Mouse (Mus musculus): ENCODE results near the gene Mblac2. TPM values are rescaled to one million over a fixed set of nuclear protein-coding genes. Genes with fewer than 3 reads are reported as not detected.
A peak's percentile ranks its signal among the peaks of the same experiment; 100 is the strongest.

The Mblac2 gene
- polyA plus RNA-seq (2014; fragmentation: Nextera tagmentation; extraction: Ambion mirVana) = 23.8 and 33.6 TPM in 2 replicates

GRCm38 (mm10) chr13:81710775-81711545 is at the start of gene Mblac2, which contains the start of gene Polr3g:
Gene Mblac2 (plus strand): TSS chr13:81711341.
Gene Polr3g (minus strand): TSS chr13:81711013.
- under 1% methylated on average over 61 of the region's 61 CpGs for WGBS
- H3K36me3 ChIP-seq (ENCODE audit: control insufficient read depth, insufficient read depth, low read length) = no peaks in the 10 kb centered on the region
- peak; percentile 98 for ATAC-seq
- peak; percentile 97 for DNase-seq (ENCODE audit: low spot score)
- H3K27ac ChIP-seq (ENCODE audit: low read depth, low read length) = peak within 1 kb of the TSS; percentile 77
- H3K9me3 ChIP-seq (replicated peaks; ENCODE audit: control insufficient read depth, low read length) = no peaks in the 10 kb centered on the region
- no peaks in the 10 kb centered on the region for H3K27me3 ChIP-seq (replicated peaks; ENCODE audit: control insufficient read depth, insufficient read depth, low read length)
- H3K9ac ChIP-seq (ENCODE audit: low read length) = peak within 1 kb of the TSS; percentile 77
- H3K4me1 ChIP-seq (ENCODE audit: control insufficient read depth, insufficient read depth, low read length) = no peaks in the 10 kb centered on the region
- H3K4me3 ChIP-seq (ENCODE audit: low read depth, low read length) = peak within 1 kb of the TSS; percentile 77
- peak within 1 kb of the TSS; percentile 97 for H3K4me2 ChIP-seq (ENCODE audit: low read length)

GRCm38 (mm10) chr13:81663566-81664330 is 47.4 kb upstream of the Mblac2 start:
- no peak overlapping the region for H3K4me2 ChIP-seq (ENCODE audit: low read length)
- no peak overlapping the region for H3K9ac ChIP-seq (ENCODE audit: low read length)
- peak; percentile 70; the same call in 1 of the 2 replicates for ATAC-seq
- no peaks in the 10 kb centered on the region for H3K4me1 ChIP-seq (ENCODE audit: control insufficient read depth, insufficient read depth, low read length)
- H3K4me3 ChIP-seq (ENCODE audit: low read depth, low read length) = no peak overlapping the region
- peak; percentile 25 for DNase-seq (ENCODE audit: low spot score)
- H3K36me3 ChIP-seq (ENCODE audit: control insufficient read depth, insufficient read depth, low read length) = peaks cover 38% of the 10 kb centered on the region
- H3K9me3 ChIP-seq (replicated peaks; ENCODE audit: control insufficient read depth, low read length) = no peaks in the 10 kb centered on the region
- no peaks in the 10 kb centered on the region for H3K27me3 ChIP-seq (replicated peaks; ENCODE audit: control insufficient read depth, insufficient read depth, low read length)
- WGBS = 76% methylated on average over 12 of the region's 12 CpGs
- H3K27ac ChIP-seq (ENCODE audit: low read depth, low read length) = peak overlapping the region; percentile 17; the same call in 1 of the 2 replicates

GRCm38 (mm10) chr13:81664331-81664698 is 46.8 kb upstream of the Mblac2 start:
- DNase-seq (ENCODE audit: low spot score) (no peak), ATAC-seq (peak; percentile 42; the same call in 1 of the 2 replicates)
- WGBS = 90% methylated on average over 5 of the region's 5 CpGs
- Histone ChIP-seq H3K4me3 (ENCODE audit: low read depth, low read length) (no peak overlapping the region), H3K4me1 (ENCODE audit: control insufficient read depth, insufficient read depth, low read length) (no peaks in the 10 kb centered on the region), H3K36me3 (ENCODE audit: control insufficient read depth, insufficient read depth, low read length) (peaks cover 44% of the 10 kb centered on the region), H3K9me3 (replicated peaks; ENCODE audit: control insufficient read depth, low read length) (no peaks in the 10 kb centered on the region), H3K27me3 (replicated peaks; ENCODE audit: control insufficient read depth, insufficient read depth, low read length) (no peaks in the 10 kb centered on the region), H3K9ac (ENCODE audit: low read length) (no peak overlapping the region), H3K27ac (ENCODE audit: low read depth, low read length) (no peak overlapping the region), H3K4me2 (ENCODE audit: low read length) (no peak overlapping the region)

GRCm38 (mm10) chr13:81667713-81668112 is 43.4 kb upstream of the Mblac2 start:
- H3K27me3 ChIP-seq (replicated peaks; ENCODE audit: control insufficient read depth, insufficient read depth, low read length) = no peaks in the 10 kb centered on the region
- H3K4me1 ChIP-seq (ENCODE audit: control insufficient read depth, insufficient read depth, low read length) = no peaks in the 10 kb centered on the region
- no peaks in the 10 kb centered on the region for H3K9me3 ChIP-seq (replicated peaks; ENCODE audit: control insufficient read depth, low read length)
- WGBS = 88% methylated on average over 5 of the region's 5 CpGs
- no peak overlapping the region for H3K9ac ChIP-seq (ENCODE audit: low read length)
- ATAC-seq (no peak), DNase-seq (ENCODE audit: low spot score) (no peak)
- H3K27ac ChIP-seq (ENCODE audit: low read depth, low read length) = no peak overlapping the region
- peaks cover 56% of the 10 kb centered on the region for H3K36me3 ChIP-seq (ENCODE audit: control insufficient read depth, insufficient read depth, low read length)
- no peak overlapping the region for H3K4me3 ChIP-seq (ENCODE audit: low read depth, low read length)
- no peak overlapping the region for H3K4me2 ChIP-seq (ENCODE audit: low read length)

GRCm38 (mm10) chr13:81675333-81675732 is 35.8 kb upstream of the Mblac2 start:
- DNase-seq (ENCODE audit: low spot score) (no peak), ATAC-seq (no peak)
- H3K36me3 ChIP-seq (ENCODE audit: control insufficient read depth, insufficient read depth, low read length) = peaks cover 27% of the 10 kb centered on the region
- H3K9ac ChIP-seq (ENCODE audit: low read length) = no peak overlapping the region
- no peak overlapping the region for H3K4me3 ChIP-seq (ENCODE audit: low read depth, low read length)
- WGBS = 89% methylated on average over 8 of the region's 8 CpGs
- no peaks in the 10 kb centered on the region for H3K4me1 ChIP-seq (ENCODE audit: control insufficient read depth, insufficient read depth, low read length)
- H3K4me2 ChIP-seq (ENCODE audit: low read length) = no peak overlapping the region
- H3K27me3 ChIP-seq (replicated peaks; ENCODE audit: control insufficient read depth, insufficient read depth, low read length) = no peaks in the 10 kb centered on the region
- no peaks in the 10 kb centered on the region for H3K9me3 ChIP-seq (replicated peaks; ENCODE audit: control insufficient read depth, low read length)
- no peak overlapping the region for H3K27ac ChIP-seq (ENCODE audit: low read depth, low read length)

- H3K9me3 ChIP-seq (replicated peaks; ENCODE audit: control insufficient read depth, low read length) = no peaks in the 10 kb centered on the region
- H3K27me3 ChIP-seq (replicated peaks; ENCODE audit: control insufficient read depth, insufficient read depth, low read length) = no peaks in the 10 kb centered on the region
- no peak overlapping the region for H3K27ac ChIP-seq (ENCODE audit: low read depth, low read length)
- no peak overlapping the region for H3K4me2 ChIP-seq (ENCODE audit: low read length)
- no peak overlapping the region for H3K4me3 ChIP-seq (ENCODE audit: low read depth, low read length)
- no peak overlapping the region for H3K9ac ChIP-seq (ENCODE audit: low read length)
- WGBS = 93% methylated on average over 3 of the region's 3 CpGs
- DNase-seq (ENCODE audit: low spot score) (no peak), ATAC-seq (no peak)
- H3K36me3 ChIP-seq (ENCODE audit: control insufficient read depth, insufficient read depth, low read length) = no peaks in the 10 kb centered on the region
- no peaks in the 10 kb centered on the region for H3K4me1 ChIP-seq (ENCODE audit: control insufficient read depth, insufficient read depth, low read length)
Measured at GRCm38 (mm10) chr13:81683107-81683506, 28.0 kb upstream of the Mblac2 start.

GRCm38 (mm10) chr13:81684258-81684657 is 26.9 kb upstream of the Mblac2 start:
- no peak overlapping the region for H3K9ac ChIP-seq (ENCODE audit: low read length)
- no peaks in the 10 kb centered on the region for H3K36me3 ChIP-seq (ENCODE audit: control insufficient read depth, insufficient read depth, low read length)
- ATAC-seq (no peak), DNase-seq (ENCODE audit: low spot score) (no peak)
- no peaks in the 10 kb centered on the region for H3K4me1 ChIP-seq (ENCODE audit: control insufficient read depth, insufficient read depth, low read length)
- H3K9me3 ChIP-seq (replicated peaks; ENCODE audit: control insufficient read depth, low read length) = no peaks in the 10 kb centered on the region
- H3K27me3 ChIP-seq (replicated peaks; ENCODE audit: control insufficient read depth, insufficient read depth, low read length) = no peaks in the 10 kb centered on the region
- H3K27ac ChIP-seq (ENCODE audit: low read depth, low read length) = no peak overlapping the region
- no peak overlapping the region for H3K4me2 ChIP-seq (ENCODE audit: low read length)
- WGBS = 92% methylated on average over 5 of the region's 5 CpGs
- no peak overlapping the region for H3K4me3 ChIP-seq (ENCODE audit: low read depth, low read length)

GRCm38 (mm10) chr13:81684884-81685283 is 26.3 kb upstream of the Mblac2 start:
- Histone ChIP-seq H3K27ac (ENCODE audit: low read depth, low read length) (no peak overlapping the region), H3K9ac (ENCODE audit: low read length) (no peak overlapping the region), H3K36me3 (ENCODE audit: control insufficient read depth, insufficient read depth, low read length) (no peaks in the 10 kb centered on the region), H3K4me1 (ENCODE audit: control insufficient read depth, insufficient read depth, low read length) (no peaks in the 10 kb centered on the region), H3K4me3 (ENCODE audit: low read depth, low read length) (no peak overlapping the region), H3K27me3 (replicated peaks; ENCODE audit: control insufficient read depth, insufficient read depth, low read length) (no peaks in the 10 kb centered on the region), H3K4me2 (ENCODE audit: low read length) (no peak overlapping the region), H3K9me3 (replicated peaks; ENCODE audit: control insufficient read depth, low read length) (no peaks in the 10 kb centered on the region)
- DNase-seq (ENCODE audit: low spot score) (no peak), ATAC-seq (no peak)
- WGBS = 90% methylated on average over 3 of the region's 3 CpGs

- no peak for DNase-seq (ENCODE audit: low spot score)
- Histone ChIP-seq H3K9ac (ENCODE audit: low read length) (no peak overlapping the region), H3K27ac (ENCODE audit: low read depth, low read length) (no peak overlapping the region), H3K27me3 (replicated peaks; ENCODE audit: control insufficient read depth, insufficient read depth, low read length) (no peaks in the 10 kb centered on the region), H3K36me3 (ENCODE audit: control insufficient read depth, insufficient read depth, low read length) (no peaks in the 10 kb centered on the region), H3K4me2 (ENCODE audit: low read length) (no peak overlapping the region), H3K9me3 (replicated peaks; ENCODE audit: control insufficient read depth, low read length) (no peaks in the 10 kb centered on the region), H3K4me1 (ENCODE audit: control insufficient read depth, insufficient read depth, low read length) (no peaks in the 10 kb centered on the region), H3K4me3 (ENCODE audit: low read depth, low read length) (no peak overlapping the region)
- ATAC-seq = no peak
- WGBS = 89% methylated on average over 3 of the region's 3 CpGs
Measured at GRCm38 (mm10) chr13:81689587-81689986, 21.6 kb upstream of the Mblac2 start.
